8 mouse cellular contexts compared by ENCODE assay signal in genomic region chr8:11009431-11010071, GRCm38 (mm10). TPM values are rescaled to one million over a fixed set of nuclear protein-coding genes. Genes with fewer than 3 reads are reported as not detected.
A peak's percentile ranks its signal among the peaks of the same experiment; 100 is the strongest.
DNase-seq lines count a peak whose midpoint lies in the region; ATAC-seq and TF ChIP-seq lines count a peak whose summit lies in the region.

No protein-coding gene starts in this region.

- TF ChIP-seq CTCF in ES-Bruce4 (IDR thresholded peaks at IDR 0.05; ENCODE audit: low read depth, low read length), result no peak
- TF ChIP-seq CTCF in lung, postnatal 0 days (IDR thresholded peaks at IDR 0.05), result no peak

- H3K9ac ChIP-seq in ES-Bruce4 (ENCODE audit: low read depth, poor library complexity, severe bottlenecking), result peak overlapping the region; percentile 90
- H3K9ac ChIP-seq in forebrain, embryonic 12.5 days, result peak overlapping the region; percentile 92
- peak overlapping the region; percentile 81 for H3K9ac ChIP-seq in lung, postnatal 0 days (replicated peaks; ENCODE audit: low read depth)

- intact Hi-C loops in heart, postnatal 25 days (cut with DNase I), result loop anchor here (5.0 kb wide), 2 partner anchors 127 to 572 kb away; no protein-coding TSS in a partner anchor

- TF ChIP-seq EP300 in ES-Bruce4 (IDR thresholded peaks at IDR 0.05; ENCODE audit: insufficient read depth, low read depth, low read length), result no peak
- no peak for TF ChIP-seq EP300 in lung, postnatal 0 days (IDR thresholded peaks at IDR 0.05)

- H3K4me3 ChIP-seq in ES-Bruce4 (ENCODE audit: low read depth, low read length), result peak overlapping the region; percentile 59
- peak overlapping the region; percentile 83 for H3K4me3 ChIP-seq in forebrain, embryonic 12.5 days (replicated peaks)
- peak overlapping the region; percentile 79 for H3K4me3 ChIP-seq in lung, postnatal 0 days (ENCODE audit: low read depth, low read length)

- DNase-seq in brain, embryonic 18.5 days (ENCODE audit: low read depth, low spot score), result peak; percentile 87
- DNase-seq in heart, postnatal 25 days (ENCODE audit: low spot score), result peak; percentile 48
- DNase-seq in layer of hippocampus, adult 8-10 months (ENCODE audit: low spot score in 2 of 2), result peak; percentile 74 to 75
- peak; percentile 95 for DNase-seq in lung, postnatal 0 days (ENCODE audit: low spot score)
- peak; percentile 49 for DNase-seq in ovary, postnatal 14 days (ENCODE audit: low spot score)
- peak; percentile 42 to 45 for DNase-seq in thymus, postnatal 10 days (ENCODE audit: low spot score in 2 of 2)

- ATAC-seq in forebrain, embryonic 12.5 days (ENCODE audit: low FRiP score), result peak; percentile 62
- ATAC-seq in lung, postnatal 0 days, result peak; percentile 75

- H3K27me3 ChIP-seq in ES-Bruce4 (ENCODE audit: control insufficient read depth, insufficient read depth, low read length, poor library complexity, severe bottlenecking), result no peaks in the 10 kb centered on the region
- H3K27me3 ChIP-seq in forebrain, embryonic 12.5 days, result peaks cover 25% of the 10 kb centered on the region; the same call in 1 of the 2 replicates
- no peaks in the 10 kb centered on the region for H3K27me3 ChIP-seq in lung, postnatal 0 days (replicated peaks; ENCODE audit: insufficient read depth, low read length)

- H3K36me3 ChIP-seq in ES-Bruce4 (ENCODE audit: control insufficient read depth, insufficient read depth, low read length, poor library complexity, severe bottlenecking), result no peaks in the 10 kb centered on the region
- 0 out of 2 replicates have a peak, but pooled peaks cover 12% of the 10 kb centered on the region for H3K36me3 ChIP-seq in forebrain, embryonic 12.5 days (replicated peaks)
- H3K36me3 ChIP-seq in lung, postnatal 0 days (ENCODE audit: insufficient read depth, low read length), result no peaks in the 10 kb centered on the region

- WGBS in forebrain, embryonic 12.5 days, result under 1% methylated on average over 60 of the region's 62 CpGs
- 2% methylated on average over 31 of the region's 62 CpGs for WGBS in lung, postnatal 0 days

- no peak for TF ChIP-seq POLR2A in ES-Bruce4 (IDR thresholded peaks at IDR 0.05; ENCODE audit: insufficient read depth, low read length)

- H3K9me3 ChIP-seq in ES-Bruce4 (replicated peaks; ENCODE audit: control insufficient read depth, insufficient read depth, low read length, poor library complexity, severe bottlenecking), result no peaks in the 10 kb centered on the region
- no peaks in the 10 kb centered on the region for H3K9me3 ChIP-seq in forebrain, embryonic 12.5 days
- no peaks in the 10 kb centered on the region for H3K9me3 ChIP-seq in lung, postnatal 0 days (ENCODE audit: low read length)

- H3K27ac ChIP-seq in ES-Bruce4 (ENCODE audit: insufficient read depth, low read length), result no peak overlapping the region
- H3K27ac ChIP-seq in forebrain, embryonic 12.5 days, result peak overlapping the region; percentile 98
- H3K27ac ChIP-seq in lung, postnatal 0 days (ENCODE audit: low read length), result peak overlapping the region; percentile 99

- H3K4me1 ChIP-seq in ES-Bruce4 (ENCODE audit: control insufficient read depth, insufficient read depth, low read length), result no peaks in the 10 kb centered on the region
- H3K4me1 ChIP-seq in forebrain, embryonic 12.5 days, result peaks cover 54% of the 10 kb centered on the region
- peaks cover 15% of the 10 kb centered on the region; the same call in 1 of the 2 replicates for H3K4me1 ChIP-seq in lung, postnatal 0 days (ENCODE audit: insufficient read depth, low read depth, low read length)

- peak overlapping the region; percentile 93 for H3K4me2 ChIP-seq in forebrain, embryonic 12.5 days
- peak overlapping the region; percentile 89 for H3K4me2 ChIP-seq in lung, postnatal 0 days (replicated peaks; ENCODE audit: low read depth, low read length)

RNA-seq across cellular contexts. Expression of gene Irs2, which starts 1.3 kb away (rescaled TPM):
- 72.3 and 77.4 TPM in 2 replicates for polyA plus RNA-seq in ES-Bruce4 (2011; ENCODE audit: insufficient read depth, insufficient read length, low read depth, missing spikeins)
- polyA plus RNA-seq in forebrain, embryonic 12.5 days (2016; fragmentation: Nextera tagmentation; extraction: Ambion mirVana), result 5.0 and 6.5 TPM in 2 replicates
- total RNA-seq in heart, postnatal 25 days (2021), result 10 to 100 TPM; 10.6 to 11.3 TPM
- 10 to 100 TPM; 54.1 to 72.4 (median 64.9) TPM for total RNA-seq in layer of hippocampus, adult 8-10 months (2022)
- 6.9 and 7.2 TPM in 2 replicates for polyA plus RNA-seq in lung, postnatal 0 days (2015; fragmentation: Nextera tagmentation; extraction: Ambion mirVana)

Comparison
In these comparisons a context has a peak if more than half of its experiments do, and no peak if none do; other contexts are left out.
1. DNase-seq: peak in every context shown above with its lines; median percentile 95 in lung, postnatal 0 days; 87 in brain, embryonic 18.5 days; 74 in layer of hippocampus, adult 8-10 months; 49 in ovary, postnatal 14 days; 48 in heart, postnatal 25 days; 44 in thymus, postnatal 10 days.